Mouse (Mus musculus) cerebellum, adult 2 months (tissue): Measurements from ENCODE around the gene Entpd8.

Experiments
- CTCF ChIP-seq: fragments of 200-500 bp; IDR thresholded peaks from 2 replicates; pipeline ENCODE4 v1.5.1; 2011; ENCODE audit warnings: low read depth, mild to moderate bottlenecking, control low read depth, low read length, moderate library complexity, borderline replicate concordance; ENCODE audit not compliant: insufficient read depth
- POLR2A ChIP-seq: fragments of 200-500 bp; IDR thresholded peaks from 2 replicates; pipeline ENCODE4 v1.6.1; 2011; ENCODE audit warnings: low read length, control low read depth, borderline replicate concordance; ENCODE audit not compliant: insufficient read depth

DNA sequence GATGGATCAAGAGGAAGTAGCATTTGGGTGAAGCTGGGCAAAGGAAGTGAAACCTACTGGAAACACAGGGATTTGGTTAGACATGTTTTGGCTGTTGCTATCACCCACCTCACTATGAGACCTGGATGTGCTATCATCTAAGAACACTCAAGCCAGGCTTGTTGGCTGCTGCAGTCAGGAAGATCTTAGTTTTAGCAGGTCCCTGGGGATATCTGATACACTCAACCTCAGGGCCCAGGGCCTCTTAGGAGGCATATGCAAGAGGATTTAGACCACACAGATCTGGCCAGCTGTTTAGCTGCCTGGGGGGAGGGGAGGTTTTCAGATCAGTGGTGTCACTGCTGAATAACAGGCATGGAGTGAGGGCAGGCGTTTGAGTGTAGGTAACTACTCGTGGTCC lies 35.3 kb downstream of the Entpd8 start:
- TF ChIP-seq POLR2A (no peak), CTCF (no peak)
